Mouse (Mus musculus) small intestine, adult 2 months (tissue): ENCODE measurements around the gene Gm20662.

Experiments
- CTCF ChIP-seq: fragments of 200-500 bp; IDR thresholded peaks from 2 replicates; pipeline ENCODE4 v1.5.1; 2012; ENCODE audit warnings: low read depth, mild to moderate bottlenecking, control low read depth, inconsistent platforms, low read length, moderate library complexity, mixed read lengths; ENCODE audit not compliant: insufficient replicate concordance, insufficient read length; ENCODE audit errors: extremely low read depth
- POLR2A ChIP-seq: fragments of 200-500 bp; IDR thresholded peaks from 2 replicates; pipeline ENCODE4 v1.6.1; 2012; ENCODE audit warnings: low read depth, mild to moderate bottlenecking, control low read depth, inconsistent platforms, low read length, moderate library complexity

DNA sequence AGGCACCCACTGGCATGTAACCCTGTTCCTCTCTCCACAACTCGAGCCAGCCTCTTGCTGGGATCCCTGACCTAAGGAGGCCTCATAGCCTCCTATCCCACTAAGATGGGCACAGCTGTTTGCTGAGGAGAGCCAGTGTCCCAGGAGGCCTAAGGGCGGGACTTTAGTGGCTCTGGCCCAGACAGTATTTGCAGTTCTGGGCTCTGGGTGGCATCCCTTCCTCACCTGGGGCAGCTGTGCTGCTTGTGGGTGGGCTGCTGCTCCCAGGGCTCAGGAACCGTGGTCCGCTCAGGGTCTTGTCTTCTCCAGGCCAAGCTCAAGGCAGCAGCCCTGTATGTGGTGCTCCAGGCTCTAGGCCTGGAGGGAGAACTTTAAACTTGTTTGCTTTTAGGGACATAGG, 50.4 kb downstream of the Gm20662 start:
- no peak for TF ChIP-seq POLR2A
- no peak for TF ChIP-seq CTCF
